Mouse (Mus musculus) thymus, adult 2 months (tissue): ENCODE measurements around the gene Tssk1.

Experiments
- CTCF ChIP-seq: fragments of 200-500 bp; IDR thresholded peaks from 2 replicates; pipeline ENCODE4 v1.5.1; 2012; ENCODE audit warnings: mild to moderate bottlenecking, control low read depth, low read length, moderate library complexity, borderline replicate concordance; ENCODE audit not compliant: control insufficient read depth, poor library complexity, insufficient read depth; ENCODE audit errors: extremely low read depth
- POLR2A ChIP-seq: fragments of 200-500 bp; IDR thresholded peaks from 2 replicates; pipeline ENCODE4 v1.6.1; 2012; ENCODE audit warnings: mild to moderate bottlenecking, low read length, control low read depth, moderate library complexity; ENCODE audit not compliant: control insufficient read depth, poor library complexity, insufficient read depth; ENCODE audit errors: extremely low read depth

DNA sequence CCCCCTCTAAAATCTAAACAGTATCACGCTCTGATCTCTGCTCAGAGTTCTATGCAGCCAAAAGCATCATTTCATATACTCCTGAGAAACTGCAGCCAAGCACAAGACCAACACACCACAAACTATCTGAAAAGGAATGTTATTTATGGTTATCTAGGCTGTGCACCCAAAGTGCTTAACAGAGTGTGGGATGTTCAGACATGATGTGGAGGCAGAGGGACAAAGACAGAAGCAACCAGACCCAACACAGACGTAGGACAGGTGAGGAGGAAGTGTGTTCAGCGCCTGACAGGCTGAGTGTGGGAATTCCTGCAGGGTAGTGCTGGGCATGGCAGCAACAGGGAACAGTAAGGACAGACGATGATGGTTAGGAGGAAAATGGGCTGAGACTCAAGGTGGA is 14.5 kb upstream of the Tssk1 start:
- no peak for TF ChIP-seq CTCF
- no peak for TF ChIP-seq POLR2A
